Mouse (Mus musculus) lung, postnatal 0 days (tissue): ENCODE results near the gene Syne3. TPM values are rescaled to one million over a fixed set of nuclear protein-coding genes. Genes with fewer than 3 reads are reported as not detected.

Source experiments
- ATAC-seq: fragments of 200-750 bp; cut with Nextera tagmentation; 2 replicates; pipeline ENCODE4 v1.8.0; 2017; ENCODE audit warnings: moderate library complexity
- DNase-seq: peaks from one replicate; pipeline ENCODE4 v3.0.0-alpha.2; 2016; ENCODE audit warnings: low spot score
- H3K27ac ChIP-seq: fragments of 300-500 bp; sonication (generic); 2 replicates; pipeline ENCODE4 v1.5.1; 2014; ENCODE audit warnings: antibody characterized with exemption, mild to moderate bottlenecking, low read length, mixed read lengths
- H3K27me3 ChIP-seq: fragments of 300-500 bp; sonication (generic); replicated peaks from 2 replicates; pipeline ENCODE4 v1.6.1; 2014; ENCODE audit warnings: low read length, mixed read lengths; ENCODE audit not compliant: insufficient read depth
- H3K36me3 ChIP-seq: fragments of 300-500 bp; sonication (generic); 2 replicates; pipeline ENCODE4 v1.6.1; 2014; ENCODE audit warnings: low read length, mixed read lengths; ENCODE audit not compliant: insufficient read depth
- H3K4me1 ChIP-seq: fragments of 300-500 bp; sonication (generic); 2 replicates; pipeline ENCODE4 v1.6.1; 2014; ENCODE audit warnings: antibody characterized with exemption, low read depth, low read length, mixed read lengths; ENCODE audit not compliant: insufficient read depth
- H3K4me2 ChIP-seq: fragments of 300-500 bp; sonication (generic); replicated peaks from 2 replicates; pipeline ENCODE4 v1.6.1; 2014; ENCODE audit warnings: low read depth, mild to moderate bottlenecking, low read length, moderate library complexity, mixed read lengths
- H3K4me3 ChIP-seq: fragments of 300-500 bp; sonication (generic); 2 replicates; pipeline ENCODE4 v1.5.1; 2014; ENCODE audit warnings: low read depth, low read length
- H3K9ac ChIP-seq: fragments of 300-500 bp; sonication (generic); replicated peaks from 2 replicates; pipeline ENCODE4 v1.6.1; 2014; ENCODE audit warnings: low read depth, mild to moderate bottlenecking
- H3K9me3 ChIP-seq: fragments of 300-500 bp; sonication (generic); 2 replicates; pipeline ENCODE4 v1.6.1; 2016; ENCODE audit warnings: low read length, mixed read lengths
- CTCF ChIP-seq: IDR thresholded peaks from 2 replicates; pipeline ENCODE4 v1.5.1; 2016; ENCODE audit warnings: antibody characterized with exemption, mild to moderate bottlenecking
- EP300 ChIP-seq: IDR thresholded peaks from 2 replicates; pipeline ENCODE4 v1.6.1; 2016; ENCODE audit warnings: antibody characterized with exemption, mild to moderate bottlenecking, control low read depth
- WGBS: fragments of 180-500 bp; shearing (Covaris S2); extraction: QIAGEN DNeasy Blood & Tissue Kit; methylation state at CpG from one replicate; pipeline ENCODE4 v1.1.7; 2014; 5-methylcytosine and 5-hydroxymethylcytosine counted together
- polyA plus RNA-seq: library from polyadenylated mRNA; unstranded; fragments of >200 nt; fragmentation: Nextera tagmentation; extraction: Ambion mirVana; gene quantifications from 2 replicates; pipeline ENCODE4 v1.2.1, GENCODE M21; 2015

The Syne3 gene
- polyA plus RNA-seq, 1 experiment from 2014 or later: 1.2 TPM

GRCm38 (mm10) chr12:104956406-104956805, 53.2 kb downstream of the Syne3 start:
- TF ChIP-seq CTCF (no peak), EP300 (no peak)
- Histone ChIP-seq H3K9me3 (no peaks in the 10 kb centered on the region), H3K4me3 (no peak overlapping the region), H3K9ac (no peak overlapping the region), H3K4me1 (no peaks in the 10 kb centered on the region), H3K27ac (no peak overlapping the region), H3K27me3 (no peaks in the 10 kb centered on the region), H3K36me3 (no peaks in the 10 kb centered on the region), H3K4me2 (no peak overlapping the region)
- WGBS: 61% methylated on average over 6 of the region's 6 CpGs
- no peak for DNase-seq
- ATAC-seq: no peak

- no peaks in the 10 kb centered on the region for H3K9me3 ChIP-seq
- WGBS: 45% methylated on average over 17 of the region's 17 CpGs
- DNase-seq (peak; percentile 40), ATAC-seq (peak; percentile 45; the same call in 1 of the 2 replicates)
- TF ChIP-seq EP300 (no peak), CTCF (no peak)
- H3K4me2 ChIP-seq: no peak overlapping the region
- no peak overlapping the region for H3K9ac ChIP-seq
- H3K4me1 ChIP-seq: no peaks in the 10 kb centered on the region
- H3K27me3 ChIP-seq: no peaks in the 10 kb centered on the region
- no peak overlapping the region for H3K27ac ChIP-seq
- H3K4me3 ChIP-seq: no peak overlapping the region
- no peaks in the 10 kb centered on the region for H3K36me3 ChIP-seq
Measured at GRCm38 (mm10) chr12:104955003-104955800, 54.4 kb downstream of the Syne3 start.

- H3K9ac ChIP-seq: no peak overlapping the region
- no peaks in the 10 kb centered on the region for H3K27me3 ChIP-seq
- H3K4me1 ChIP-seq: no peaks in the 10 kb centered on the region
- H3K4me3 ChIP-seq: no peak overlapping the region
- no peaks in the 10 kb centered on the region for H3K36me3 ChIP-seq
- TF ChIP-seq EP300: no peak
- peak; percentile 76 for TF ChIP-seq CTCF
- ATAC-seq (no peak), DNase-seq (peak; percentile 53)
- no peak overlapping the region for H3K4me2 ChIP-seq
- H3K9me3 ChIP-seq: no peaks in the 10 kb centered on the region
- 27% methylated on average over 4 of the region's 4 CpGs for WGBS
- H3K27ac ChIP-seq: no peak overlapping the region
Measured at GRCm38 (mm10) chr12:104953941-104954340, 55.7 kb downstream of the Syne3 start.

GRCm38 (mm10) chr12:104952458-104952857, 57.2 kb downstream of the Syne3 start:
- ATAC-seq: peak; percentile 50
- WGBS: 18% methylated on average over 5 of the region's 5 CpGs

GRCm38 (mm10) chr12:104947911-104948310, 61.7 kb downstream of the Syne3 start:
- no peaks in the 10 kb centered on the region for H3K27me3 ChIP-seq
- no peak overlapping the region for H3K9ac ChIP-seq
- DNase-seq (no peak), ATAC-seq (no peak)
- no peak overlapping the region for H3K4me2 ChIP-seq
- no peak overlapping the region for H3K4me3 ChIP-seq
- TF ChIP-seq CTCF: no peak
- TF ChIP-seq EP300: no peak
- WGBS: 63% methylated on average over 2 of the region's 2 CpGs
- H3K4me1 ChIP-seq: no peaks in the 10 kb centered on the region
- H3K9me3 ChIP-seq: no peaks in the 10 kb centered on the region
- H3K36me3 ChIP-seq: no peaks in the 10 kb centered on the region
- no peak overlapping the region for H3K27ac ChIP-seq

More at GRCm38 (mm10) chr12:104952458-104952857, 57.2 kb downstream of the Syne3 start:
- DNase-seq: peak; percentile 71
- Histone ChIP-seq H3K9ac (no peak overlapping the region), H3K4me2 (no peak overlapping the region), H3K36me3 (no peaks in the 10 kb centered on the region), H3K4me3 (no peak overlapping the region), H3K4me1 (no peaks in the 10 kb centered on the region), H3K9me3 (no peaks in the 10 kb centered on the region), H3K27ac (no peak overlapping the region), H3K27me3 (no peaks in the 10 kb centered on the region)
- peak; percentile 96 for TF ChIP-seq CTCF
- TF ChIP-seq EP300: no peak

GRCm38 (mm10) chr12:104946231-104946630, 63.4 kb downstream of the Syne3 start:
- 89% methylated on average over 6 of the region's 6 CpGs for WGBS
- no peak for ATAC-seq
- Histone ChIP-seq H3K36me3 (no peaks in the 10 kb centered on the region), H3K9ac (no peak overlapping the region), H3K9me3 (no peaks in the 10 kb centered on the region), H3K4me3 (no peak overlapping the region), H3K4me1 (no peaks in the 10 kb centered on the region), H3K27me3 (no peaks in the 10 kb centered on the region), H3K4me2 (no peak overlapping the region), H3K27ac (no peak overlapping the region)
- DNase-seq: no peak
- no peak for TF ChIP-seq CTCF
- TF ChIP-seq EP300: no peak
